Mouse (Mus musculus): ENCODE data around the gene Pik3r5. TPM values are rescaled to one million over a fixed set of nuclear protein-coding genes. Genes with fewer than 3 reads are reported as not detected.

Pik3r5 gene
- total and polyA plus RNA-seq, 2 experiments from 2014 or later, result 0.82 to 2.0 TPM

- Histone ChIP-seq H3K4me1 (ENCODE audit: control insufficient read depth, insufficient read depth) (peaks cover 9% of the 10 kb centered on the region), H3K36me3 (replicated peaks; ENCODE audit: control insufficient read depth, insufficient read depth, low read length) (no peaks in the 10 kb centered on the region), H3K27ac (ENCODE audit: low read depth) (no peak overlapping the region), H3K4me3 (ENCODE audit: low read depth, low read length) (peak overlapping the region; percentile 1; the same call in 1 of the 2 replicates), H3K4me2 (ENCODE audit: low read depth, low read length) (peak overlapping the region; percentile 49), H3K9ac (replicated peaks; ENCODE audit: low read depth, low read length) (no peak overlapping the region; the same call in 1 of the 2 replicates), H3K27me3 (ENCODE audit: control insufficient read depth, insufficient read depth, low read length) (no peaks in the 10 kb centered on the region), H3K9me3 (replicated peaks; ENCODE audit: control insufficient read depth, low read length) (no peaks in the 10 kb centered on the region)
- DNase-seq (ENCODE audit: low spot score), result no peak
- TF ChIP-seq EP300 (IDR thresholded peaks at IDR 0.05; ENCODE audit: low read depth), result no peak
- no peak for TF ChIP-seq CTCF (IDR thresholded peaks at IDR 0.05; ENCODE audit: low read depth)
- ATAC-seq (ENCODE audit: insufficient read depth, low read depth), result no peak
- 75% methylated on average over 11 of the region's 11 CpGs for WGBS
These were observed 73.0 kb downstream of the Pik3r5 start for GRCm38 (mm10) chr11:68504913-68505312.

GRCm38 (mm10) chr11:68507246-68507645 is 75.3 kb downstream of the Pik3r5 start:
- DNase-seq (ENCODE audit: low spot score) (no peak), ATAC-seq (ENCODE audit: insufficient read depth, low read depth) (no peak)
- Histone ChIP-seq H3K9ac (replicated peaks; ENCODE audit: low read depth, low read length) (no peak overlapping the region), H3K27me3 (ENCODE audit: control insufficient read depth, insufficient read depth, low read length) (no peaks in the 10 kb centered on the region), H3K36me3 (replicated peaks; ENCODE audit: control insufficient read depth, insufficient read depth, low read length) (no peaks in the 10 kb centered on the region), H3K9me3 (replicated peaks; ENCODE audit: control insufficient read depth, low read length) (no peaks in the 10 kb centered on the region), H3K27ac (ENCODE audit: low read depth) (no peak overlapping the region), H3K4me1 (ENCODE audit: control insufficient read depth, insufficient read depth) (no peaks in the 10 kb centered on the region), H3K4me2 (ENCODE audit: low read depth, low read length) (no peak overlapping the region), H3K4me3 (ENCODE audit: low read depth, low read length) (no peak overlapping the region)
- 65% methylated on average over 7 of the region's 7 CpGs for WGBS
- no peak for TF ChIP-seq EP300 (IDR thresholded peaks at IDR 0.05; ENCODE audit: low read depth)
- no peak for TF ChIP-seq CTCF (IDR thresholded peaks at IDR 0.05; ENCODE audit: low read depth)

DNA sequence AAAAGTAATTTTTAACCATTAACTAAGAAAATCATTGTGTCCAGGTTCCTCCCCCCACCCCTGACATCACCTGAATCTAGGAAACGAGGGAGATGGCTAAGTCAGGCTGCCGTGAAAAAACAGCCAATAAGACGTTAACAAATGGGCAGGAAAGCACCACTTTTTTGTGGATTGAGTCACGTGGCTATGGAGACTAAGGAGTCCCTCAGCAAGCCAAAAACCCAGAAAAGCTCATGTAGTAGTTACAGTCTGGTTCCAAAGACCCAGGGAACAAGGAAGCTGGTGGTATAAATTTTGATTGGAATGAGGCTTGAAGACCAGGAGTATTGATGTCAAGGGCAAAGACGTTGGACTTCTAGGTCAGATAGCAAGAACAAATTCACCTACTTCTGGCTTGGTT is 76.7 kb downstream of the Pik3r5 start:
- no peaks in the 10 kb centered on the region for H3K36me3 ChIP-seq (replicated peaks; ENCODE audit: control insufficient read depth, insufficient read depth, low read length)
- TF ChIP-seq CTCF (IDR thresholded peaks at IDR 0.05; ENCODE audit: low read depth), result no peak
- TF ChIP-seq EP300 (IDR thresholded peaks at IDR 0.05; ENCODE audit: low read depth), result no peak
- no peak overlapping the region for H3K27ac ChIP-seq (ENCODE audit: low read depth)
- DNase-seq (ENCODE audit: low spot score) (no peak), ATAC-seq (ENCODE audit: insufficient read depth, low read depth) (no peak)
- H3K4me1 ChIP-seq (ENCODE audit: control insufficient read depth, insufficient read depth), result no peaks in the 10 kb centered on the region
- H3K4me3 ChIP-seq (ENCODE audit: low read depth, low read length), result no peak overlapping the region
- no peaks in the 10 kb centered on the region for H3K9me3 ChIP-seq (replicated peaks; ENCODE audit: control insufficient read depth, low read length)
- no peaks in the 10 kb centered on the region for H3K27me3 ChIP-seq (ENCODE audit: control insufficient read depth, insufficient read depth, low read length)
- no peak overlapping the region for H3K4me2 ChIP-seq (ENCODE audit: low read depth, low read length)
- 62% methylated on average over 5 of the region's 5 CpGs for WGBS
- H3K9ac ChIP-seq (replicated peaks; ENCODE audit: low read depth, low read length), result no peak overlapping the region

DNA sequence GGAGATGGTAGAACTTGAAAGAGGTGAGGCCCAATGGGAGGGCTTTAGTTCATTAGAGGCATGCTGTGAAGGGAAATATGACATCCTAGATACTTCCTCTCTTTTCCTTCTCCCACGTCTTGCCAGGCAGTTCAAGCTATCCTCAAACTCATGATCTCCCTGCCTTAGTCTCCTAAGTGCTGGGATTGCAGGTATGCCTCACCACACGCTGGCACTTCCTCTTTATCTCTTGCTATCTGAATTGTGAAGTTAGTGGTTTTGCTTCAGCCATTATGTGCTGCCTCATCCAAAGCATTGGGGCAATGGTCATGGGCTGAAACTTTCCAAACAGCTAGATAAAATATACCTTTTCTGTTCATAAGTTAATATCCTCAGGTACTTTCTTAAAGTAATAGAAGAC is 77.3 kb downstream of the Pik3r5 start:
- Histone ChIP-seq H3K4me3 (ENCODE audit: low read depth, low read length) (no peak overlapping the region), H3K36me3 (replicated peaks; ENCODE audit: control insufficient read depth, insufficient read depth, low read length) (no peaks in the 10 kb centered on the region), H3K4me2 (ENCODE audit: low read depth, low read length) (no peak overlapping the region), H3K27me3 (ENCODE audit: control insufficient read depth, insufficient read depth, low read length) (no peaks in the 10 kb centered on the region), H3K4me1 (ENCODE audit: control insufficient read depth, insufficient read depth) (no peaks in the 10 kb centered on the region), H3K9me3 (replicated peaks; ENCODE audit: control insufficient read depth, low read length) (no peaks in the 10 kb centered on the region), H3K27ac (ENCODE audit: low read depth) (no peak overlapping the region), H3K9ac (replicated peaks; ENCODE audit: low read depth, low read length) (no peak overlapping the region)
- DNase-seq (ENCODE audit: low spot score) (no peak), ATAC-seq (ENCODE audit: insufficient read depth, low read depth) (no peak)
- 54% methylated on average over 2 of the region's 2 CpGs for WGBS
- TF ChIP-seq CTCF (IDR thresholded peaks at IDR 0.05; ENCODE audit: low read depth) (no peak), EP300 (IDR thresholded peaks at IDR 0.05; ENCODE audit: low read depth) (no peak)

DNA sequence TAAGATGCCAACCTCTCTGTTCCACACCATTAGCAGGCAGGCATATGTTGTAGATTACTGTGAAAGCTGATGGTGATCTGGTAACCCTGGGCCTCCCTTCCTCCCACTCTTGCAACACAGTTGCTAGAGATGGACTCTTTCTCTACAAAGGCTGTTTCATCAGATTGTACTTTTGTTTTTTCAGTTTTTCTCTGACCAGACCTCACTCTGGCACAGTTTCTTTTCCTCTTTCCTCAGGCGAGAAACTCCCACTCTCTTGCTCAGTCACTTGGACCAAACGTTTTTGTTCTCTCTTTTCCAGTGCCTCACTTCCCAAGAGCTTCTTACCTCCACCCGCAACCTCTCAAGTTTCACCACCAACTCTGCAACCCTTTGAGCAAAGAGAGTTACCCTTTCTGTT is 82.0 kb downstream of the Pik3r5 start:
- no peak for DNase-seq (ENCODE audit: low spot score)

DNA sequence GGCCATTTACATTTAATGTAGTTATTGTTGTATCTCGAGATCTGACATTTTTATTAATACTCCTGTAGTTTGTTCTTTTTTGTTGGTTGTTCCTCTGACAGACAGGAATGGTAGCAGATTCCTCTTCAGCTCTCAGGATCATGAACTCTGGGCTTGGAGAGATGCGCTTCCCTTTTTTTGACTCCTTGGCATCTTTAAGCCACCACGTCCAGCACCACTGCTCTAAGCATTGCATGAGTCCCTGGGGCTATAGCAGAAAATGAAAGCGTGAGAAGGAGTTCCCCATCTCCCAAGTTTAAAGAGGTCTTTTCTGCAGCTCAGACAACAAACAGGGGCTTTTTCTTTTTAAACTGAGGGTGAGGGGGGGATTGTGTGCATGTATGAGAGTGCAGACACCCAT is 87.4 kb downstream of the Pik3r5 start:
- no peak for DNase-seq (ENCODE audit: low spot score)
- Histone ChIP-seq H3K27ac (ENCODE audit: low read depth) (no peak overlapping the region), H3K9me3 (replicated peaks; ENCODE audit: control insufficient read depth, low read length) (no peaks in the 10 kb centered on the region; the same call in 1 of the 2 replicates), H3K36me3 (replicated peaks; ENCODE audit: control insufficient read depth, insufficient read depth, low read length) (no peaks in the 10 kb centered on the region), H3K9ac (replicated peaks; ENCODE audit: low read depth, low read length) (no peak overlapping the region), H3K4me1 (ENCODE audit: control insufficient read depth, insufficient read depth) (no peaks in the 10 kb centered on the region), H3K4me2 (ENCODE audit: low read depth, low read length) (no peak overlapping the region), H3K4me3 (ENCODE audit: low read depth, low read length) (no peak overlapping the region), H3K27me3 (ENCODE audit: control insufficient read depth, insufficient read depth, low read length) (no peaks in the 10 kb centered on the region)
- no peak for ATAC-seq (ENCODE audit: insufficient read depth, low read depth)
- WGBS, result 91% methylated on average over 4 of the region's 4 CpGs
- no peak for TF ChIP-seq EP300 (IDR thresholded peaks at IDR 0.05; ENCODE audit: low read depth)
- no peak for TF ChIP-seq CTCF (IDR thresholded peaks at IDR 0.05; ENCODE audit: low read depth)

More for the DNA sequence above, 82.0 kb downstream of the Pik3r5 start:
- ATAC-seq (ENCODE audit: insufficient read depth, low read depth), result no peak
- Histone ChIP-seq H3K4me2 (ENCODE audit: low read depth, low read length) (no peak overlapping the region), H3K9ac (replicated peaks; ENCODE audit: low read depth, low read length) (no peak overlapping the region), H3K27me3 (ENCODE audit: control insufficient read depth, insufficient read depth, low read length) (no peaks in the 10 kb centered on the region), H3K4me1 (ENCODE audit: control insufficient read depth, insufficient read depth) (no peaks in the 10 kb centered on the region), H3K4me3 (ENCODE audit: low read depth, low read length) (no peak overlapping the region), H3K36me3 (replicated peaks; ENCODE audit: control insufficient read depth, insufficient read depth, low read length) (no peaks in the 10 kb centered on the region), H3K27ac (ENCODE audit: low read depth) (no peak overlapping the region), H3K9me3 (replicated peaks; ENCODE audit: control insufficient read depth, low read length) (no peaks in the 10 kb centered on the region; the same call in 1 of the 2 replicates)
- TF ChIP-seq EP300 (IDR thresholded peaks at IDR 0.05; ENCODE audit: low read depth), result no peak
- no peak for TF ChIP-seq CTCF (IDR thresholded peaks at IDR 0.05; ENCODE audit: low read depth)
- WGBS, result 47% methylated on average over 3 of the region's 3 CpGs
